Mouse (Mus musculus) kidney, embryonic 16.5 days (tissue): ENCODE results near the gene Smpd2. TPM values are rescaled to one million over a fixed set of nuclear protein-coding genes. Genes with fewer than 3 reads are reported as not detected.

Experiments used
- polyA plus RNA-seq: library from polyadenylated mRNA; unstranded; fragments of >200 nt; fragmentation: Nextera tagmentation; extraction: Ambion mirVana; gene quantifications from 2 replicates; pipeline ENCODE4 v1.2.1, GENCODE M21; 2015

The Smpd2 gene
- polyA plus RNA-seq, 1 experiment from 2014 or later, result 91.2 TPM

Other genes with a start within 250 kb of the Smpd2 start
- gene Fig4, start 187.1 kb downstream of the Smpd2 start, polyA plus RNA-seq, result 16.6 and 17.2 TPM in 2 replicates
- 0.04 and 0.06 TPM in 2 replicates for gene Ak9, start 186.4 kb downstream of the Smpd2 start, polyA plus RNA-seq
- gene Zbtb24, start 40.0 kb downstream of the Smpd2 start, polyA plus RNA-seq, result 19.7 and 19.8 TPM in 2 replicates
- gene Mical1, start 14.1 kb downstream of the Smpd2 start, polyA plus RNA-seq, result 34.6 TPM in 2 replicates
- gene Ppil6, start 70 bp upstream of the Smpd2 start, polyA plus RNA-seq, result 2.6 and 3.7 TPM in 2 replicates
- gene Cd164, start 29.0 kb upstream of the Smpd2 start, polyA plus RNA-seq, result 191 and 208 TPM in 2 replicates
- gene Ccdc162, start 226.3 kb upstream of the Smpd2 start, polyA plus RNA-seq, result 0.36 and 0.40 TPM in 2 replicates